Mouse (Mus musculus): ENCODE measurements around the gene Dnajb3. TPM values are rescaled to one million over a fixed set of nuclear protein-coding genes. Genes with fewer than 3 reads are reported as not detected.

Dnajb3 gene
- polyA plus RNA-seq, 1 experiment from 2014 or later = 10.8 TPM

DNA sequence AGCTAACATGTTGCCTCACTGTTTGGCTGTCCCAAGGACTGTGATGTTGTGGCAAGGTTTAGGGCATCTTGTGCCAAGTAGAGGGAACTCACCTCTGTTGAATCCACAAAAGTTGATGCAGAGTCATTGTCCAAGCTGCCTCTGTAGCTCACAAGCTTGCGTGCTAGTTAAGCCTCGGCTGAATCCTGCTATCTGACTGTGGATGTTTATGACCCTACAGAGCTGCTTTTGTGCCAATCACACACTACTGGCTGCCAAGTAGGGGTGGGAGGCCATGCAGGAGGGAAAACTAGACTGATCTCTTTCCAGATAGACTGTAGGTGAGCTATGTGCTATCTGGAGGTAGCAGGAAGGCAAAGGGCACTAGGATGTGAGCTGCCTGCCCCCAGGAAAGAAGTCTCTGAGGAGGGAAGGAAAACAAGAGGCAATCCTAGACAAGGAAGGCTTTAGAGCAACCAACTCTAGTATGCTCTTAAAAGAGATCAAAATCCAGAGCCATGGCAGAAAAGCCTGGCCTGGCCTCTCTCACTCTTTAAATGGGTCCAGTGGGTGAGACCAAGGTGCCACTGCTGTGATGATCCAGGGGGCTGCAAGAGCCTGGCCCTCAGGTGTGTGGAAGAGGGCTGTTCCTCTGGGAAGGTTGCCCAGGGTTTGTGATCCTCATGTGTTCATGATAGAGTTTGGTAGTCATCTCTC lies 8.3 kb upstream of the Dnajb3 start:
- Histone ChIP-seq H3K4me1 (no peaks in the 10 kb centered on the region), H3K27ac (replicated peaks) (no peak overlapping the region), H3K36me3 (no peaks in the 10 kb centered on the region), H3K4me3 (replicated peaks) (no peak overlapping the region), H3K9ac (no peak overlapping the region), H3K9me3 (replicated peaks) (peaks cover 55% of the 10 kb centered on the region), H3K27me3 (no peaks in the 10 kb centered on the region), H3K4me2 (replicated peaks) (no peak overlapping the region)
- ATAC-seq (ENCODE audit: insufficient number of reproducible peaks, low FRiP score, low TSS enrichment, low read depth) = peak; percentile 9; the same call in 1 of the 2 replicates
- WGBS = 78% methylated on average over 2 of the region's 2 CpGs

DNA sequence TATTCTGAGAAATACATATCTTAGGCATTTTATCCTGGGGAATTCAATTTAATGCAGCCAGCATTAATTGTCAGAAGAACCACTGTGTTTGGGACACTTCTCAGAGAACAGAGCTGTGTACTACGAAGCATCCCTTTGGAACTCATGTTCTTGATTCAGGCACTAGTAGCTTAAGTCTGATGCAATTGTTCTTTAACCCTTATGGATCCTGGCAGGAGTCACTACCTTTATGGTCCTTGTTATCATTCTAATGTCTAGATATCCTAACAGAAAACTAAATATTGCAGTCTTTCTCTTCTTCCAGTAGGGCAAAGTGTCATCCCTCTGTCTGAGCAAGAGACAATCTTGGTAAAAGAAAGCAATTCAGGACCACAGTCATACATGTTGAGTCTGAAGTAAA lies 7.5 kb upstream of the Dnajb3 start:
- Histone ChIP-seq H3K4me2 (replicated peaks) (no peak overlapping the region), H3K27ac (replicated peaks) (no peak overlapping the region), H3K4me1 (no peaks in the 10 kb centered on the region), H3K4me3 (replicated peaks) (no peak overlapping the region), H3K9me3 (replicated peaks) (peaks cover 55% of the 10 kb centered on the region), H3K36me3 (no peaks in the 10 kb centered on the region), H3K9ac (no peak overlapping the region), H3K27me3 (no peaks in the 10 kb centered on the region)
- ATAC-seq (ENCODE audit: insufficient number of reproducible peaks, low FRiP score, low TSS enrichment, low read depth) = no peak
- 70% methylated on average over 1 of the region's 1 CpGs for WGBS

DNA sequence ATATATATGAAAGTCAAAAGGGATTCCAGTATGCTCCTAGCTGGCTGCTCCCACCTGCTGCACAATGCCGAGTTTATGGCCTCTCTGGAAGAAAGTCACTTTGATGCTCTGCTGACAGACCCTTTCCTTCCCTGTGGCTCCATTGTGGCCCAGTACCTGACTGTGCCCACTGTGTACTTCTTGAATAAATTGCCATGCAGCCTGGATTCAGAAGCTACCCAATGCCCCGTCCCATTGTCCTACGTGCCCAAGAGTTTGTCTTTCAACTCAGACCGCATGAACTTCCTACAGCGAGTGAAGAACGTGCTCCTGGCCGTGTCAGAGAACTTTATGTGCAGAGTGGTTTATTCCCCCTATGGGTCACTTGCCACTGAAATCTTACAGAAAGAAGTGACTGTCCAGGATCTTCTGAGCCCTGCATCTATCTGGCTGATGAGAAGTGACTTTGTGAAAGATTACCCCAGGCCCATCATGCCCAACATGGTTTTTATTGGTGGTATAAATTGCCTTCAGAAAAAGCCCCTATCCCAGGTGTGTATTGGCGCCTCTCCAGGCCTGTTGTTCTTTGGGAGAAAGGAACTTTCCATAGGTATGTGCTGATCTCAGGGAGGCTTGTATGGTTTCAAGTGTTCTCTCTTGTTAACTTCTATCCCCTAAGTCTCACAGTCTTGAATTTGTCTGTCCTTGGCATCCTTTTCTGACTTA lies 6.9 kb upstream of the Dnajb3 start:
- no peaks in the 10 kb centered on the region for H3K4me1 ChIP-seq
- no peaks in the 10 kb centered on the region for H3K27me3 ChIP-seq
- no peak overlapping the region for H3K27ac ChIP-seq (replicated peaks)
- ATAC-seq (ENCODE audit: insufficient number of reproducible peaks, low FRiP score, low TSS enrichment, low read depth) = no peak
- WGBS = 58% methylated on average over 8 of the region's 8 CpGs
- H3K36me3 ChIP-seq = no peaks in the 10 kb centered on the region
- H3K9me3 ChIP-seq (replicated peaks) = peaks cover 52% of the 10 kb centered on the region
- no peak overlapping the region for H3K4me3 ChIP-seq (replicated peaks)
- H3K9ac ChIP-seq = no peak overlapping the region
- no peak overlapping the region for H3K4me2 ChIP-seq (replicated peaks)

DNA sequence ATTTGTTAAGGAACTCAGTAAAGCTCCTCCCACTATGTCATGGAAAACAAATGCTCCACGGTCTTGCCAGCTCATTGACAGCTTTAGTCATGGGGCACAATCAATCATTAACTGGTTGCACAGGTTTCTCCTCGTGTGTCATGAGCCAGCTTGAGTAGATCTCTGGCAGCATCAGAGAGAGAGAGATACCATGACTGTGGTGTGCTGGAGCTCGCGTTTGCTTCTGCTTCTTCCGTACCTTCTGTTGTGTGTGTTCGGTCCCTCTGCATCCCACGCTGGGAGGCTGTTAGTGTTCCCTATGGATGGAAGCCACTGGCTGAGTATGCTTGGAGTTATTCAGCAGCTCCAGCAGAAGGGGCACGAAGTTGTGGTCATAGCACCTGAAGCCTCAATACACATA lies 6.2 kb upstream of the Dnajb3 start, which contains the start of gene Ugt1a1:
TSS of gene Ugt1a1 (plus strand) at position 148 of the 400 bp plus-strand sequence.
- H3K4me3 ChIP-seq (replicated peaks) = no peak within 1 kb of the TSS
- no peaks in the 10 kb centered on the region for H3K36me3 ChIP-seq
- peaks cover 47% of the 10 kb centered on the region for H3K9me3 ChIP-seq (replicated peaks)
- ATAC-seq (ENCODE audit: insufficient number of reproducible peaks, low FRiP score, low TSS enrichment, low read depth) = no peak
- H3K4me1 ChIP-seq = no peaks in the 10 kb centered on the region
- H3K27ac ChIP-seq (replicated peaks) = no peak within 1 kb of the TSS
- WGBS = 66% methylated on average over 8 of the region's 8 CpGs
- no peaks in the 10 kb centered on the region for H3K27me3 ChIP-seq
- H3K4me2 ChIP-seq (replicated peaks) = no peak within 1 kb of the TSS
- H3K9ac ChIP-seq = no peak within 1 kb of the TSS

DNA sequence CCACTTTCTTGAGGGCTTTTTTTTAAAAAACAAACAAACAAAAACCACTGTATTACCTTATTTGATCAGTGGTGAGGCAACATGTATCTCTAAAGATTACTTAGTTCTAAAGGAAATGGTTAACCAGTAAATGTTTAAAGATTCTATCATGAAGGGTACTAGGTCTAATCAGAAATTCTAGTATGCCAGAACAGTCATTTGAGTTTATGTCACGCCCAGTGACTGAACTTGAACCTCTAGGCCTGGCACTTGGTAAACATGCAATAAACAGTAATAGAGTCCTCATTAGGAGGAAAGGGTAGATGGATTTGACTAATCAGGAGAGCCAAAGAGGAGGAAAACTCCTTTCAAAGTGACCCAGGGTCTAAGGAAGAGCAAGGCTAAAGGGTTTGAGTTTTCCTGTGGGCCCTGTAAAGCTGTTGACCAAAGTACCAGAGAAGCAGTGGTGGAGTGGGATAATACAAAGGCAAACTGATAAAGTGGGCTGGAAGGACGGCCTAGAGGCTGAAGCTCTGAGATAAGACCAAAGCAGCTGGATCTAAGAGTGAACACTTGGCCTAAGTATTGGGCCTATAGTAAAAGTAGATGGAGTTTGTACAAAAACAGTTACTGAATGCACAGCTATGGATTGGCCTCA lies 1.4 kb upstream of the Dnajb3 start:
- Histone ChIP-seq H3K9ac (no peak overlapping the region), H3K4me3 (replicated peaks) (no peak overlapping the region), H3K36me3 (no peaks in the 10 kb centered on the region), H3K27me3 (no peaks in the 10 kb centered on the region), H3K27ac (replicated peaks) (no peak overlapping the region), H3K9me3 (replicated peaks) (peaks cover 7% of the 10 kb centered on the region), H3K4me1 (peaks cover 7% of the 10 kb centered on the region; the same call in 1 of the 2 replicates), H3K4me2 (replicated peaks) (no peak overlapping the region)
- no peak for ATAC-seq (ENCODE audit: insufficient number of reproducible peaks, low FRiP score, low TSS enrichment, low read depth)
- 81% methylated on average over 2 of the region's 2 CpGs for WGBS

DNA sequence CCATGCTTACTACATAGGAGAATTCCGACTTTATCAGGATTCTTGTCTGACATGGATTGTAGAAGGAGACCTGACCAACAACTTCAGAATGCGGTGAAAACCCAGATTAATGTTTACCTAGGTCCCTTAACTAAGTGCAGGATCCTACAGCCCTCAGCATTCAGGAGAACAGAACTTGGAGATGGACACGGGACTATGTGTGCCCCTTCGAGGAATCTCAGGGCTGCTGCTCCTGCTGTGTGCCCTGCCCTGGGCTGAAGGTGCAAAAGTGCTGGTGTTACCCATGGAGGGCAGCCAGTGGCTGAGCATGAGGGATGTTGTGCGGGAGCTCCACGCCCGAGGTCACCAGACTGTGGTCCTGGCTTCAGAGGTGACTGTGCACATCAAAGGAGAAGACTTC lies 5.1 kb downstream of the Dnajb3 start, which contains the start of gene Ugt1a2:
TSS of gene Ugt1a2 (plus strand) at position 146 of the 400 bp plus-strand sequence.
- H3K4me3 ChIP-seq (replicated peaks) = no peak within 1 kb of the TSS
- H3K27me3 ChIP-seq = no peaks in the 10 kb centered on the region
- H3K9ac ChIP-seq = no peak within 1 kb of the TSS
- no peak within 1 kb of the TSS for H3K4me2 ChIP-seq (replicated peaks)
- H3K27ac ChIP-seq (replicated peaks) = no peak within 1 kb of the TSS
- 80% methylated on average over 7 of the region's 7 CpGs for WGBS
- peaks cover 6% of the 10 kb centered on the region; the same call in 1 of the 2 replicates for H3K4me1 ChIP-seq
- no peak for ATAC-seq (ENCODE audit: insufficient number of reproducible peaks, low FRiP score, low TSS enrichment, low read depth)
- no peaks in the 10 kb centered on the region for H3K9me3 ChIP-seq (replicated peaks)
- H3K36me3 ChIP-seq = no peaks in the 10 kb centered on the region

DNA sequence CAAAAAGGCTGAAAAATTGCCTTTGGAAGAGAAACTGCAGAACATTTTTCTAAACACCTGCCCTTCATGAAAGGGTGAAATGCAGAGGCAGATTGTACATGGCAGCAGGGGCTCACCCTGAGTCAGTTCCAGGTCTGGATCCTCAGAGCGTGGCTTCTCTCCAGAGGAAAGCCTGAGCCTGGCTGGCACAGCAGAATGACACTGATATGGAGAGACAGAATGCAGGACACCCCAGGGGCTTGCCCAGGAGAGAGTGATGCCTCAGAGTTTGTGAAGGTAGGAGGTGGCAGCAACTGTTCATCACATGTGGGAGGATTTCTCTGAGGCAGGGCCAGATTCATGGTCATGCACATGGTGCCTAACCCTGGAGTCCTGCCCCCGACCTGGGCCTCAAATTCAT lies 5.6 kb downstream of the Dnajb3 start:
- H3K9ac ChIP-seq = no peak overlapping the region
- 73% methylated on average over 2 of the region's 2 CpGs for WGBS
- no peak for ATAC-seq (ENCODE audit: insufficient number of reproducible peaks, low FRiP score, low TSS enrichment, low read depth)

DNA sequence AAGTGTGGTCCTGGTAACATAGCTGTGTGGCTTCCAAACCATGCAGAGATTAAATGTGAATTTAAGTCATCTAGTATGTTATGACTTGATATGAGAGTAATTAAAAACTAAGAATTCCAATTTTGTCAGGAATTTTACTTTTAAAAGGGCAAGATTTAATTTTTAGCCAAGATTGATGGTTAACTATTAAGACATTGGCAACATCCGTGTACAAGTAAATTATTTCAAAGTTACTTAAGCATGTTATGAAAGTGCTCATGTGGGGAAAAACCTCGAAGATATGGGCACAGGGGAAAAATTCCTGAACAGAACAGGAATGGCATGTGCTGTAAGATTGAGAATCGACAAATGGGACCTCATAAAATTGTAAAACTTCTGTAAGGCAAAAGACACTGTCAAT lies 8.1 kb downstream of the Dnajb3 start:
- no peak overlapping the region for H3K9ac ChIP-seq
- no peaks in the 10 kb centered on the region for H3K36me3 ChIP-seq
- ATAC-seq (ENCODE audit: insufficient number of reproducible peaks, low FRiP score, low TSS enrichment, low read depth) = no peak
- H3K4me2 ChIP-seq (replicated peaks) = no peak overlapping the region
- H3K4me1 ChIP-seq = no peaks in the 10 kb centered on the region
- no peak overlapping the region for H3K4me3 ChIP-seq (replicated peaks)
- WGBS = 64% methylated on average over 3 of the region's 3 CpGs
- no peaks in the 10 kb centered on the region for H3K27me3 ChIP-seq
- no peak overlapping the region for H3K27ac ChIP-seq (replicated peaks)
- H3K9me3 ChIP-seq (replicated peaks) = no peaks in the 10 kb centered on the region

More for the DNA sequence above, 5.6 kb downstream of the Dnajb3 start:
- Histone ChIP-seq H3K4me1 (peaks cover 1% of the 10 kb centered on the region; the same call in 1 of the 2 replicates), H3K4me3 (replicated peaks) (no peak overlapping the region), H3K27ac (replicated peaks) (no peak overlapping the region), H3K27me3 (no peaks in the 10 kb centered on the region), H3K9me3 (replicated peaks) (no peaks in the 10 kb centered on the region), H3K4me2 (replicated peaks) (no peak overlapping the region), H3K36me3 (no peaks in the 10 kb centered on the region)

DNA sequence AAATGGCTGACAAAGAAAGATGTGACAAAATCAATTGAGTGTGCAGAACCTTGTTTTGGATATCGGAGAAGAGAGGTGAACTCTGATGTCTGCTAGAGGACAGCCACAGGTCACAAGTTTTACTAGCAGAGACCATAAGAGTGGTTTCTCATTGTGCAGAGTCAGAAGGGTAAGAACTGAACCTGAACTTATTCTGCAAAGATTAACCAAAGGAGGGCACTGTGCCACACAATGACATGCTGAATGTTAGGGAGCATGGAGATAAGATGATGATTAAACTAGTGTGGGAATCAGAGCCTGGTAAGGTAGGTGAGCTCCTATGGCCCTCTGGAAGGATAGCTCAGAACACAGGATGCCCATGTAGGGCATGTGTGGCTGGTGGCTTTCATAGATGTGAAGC lies 9.9 kb downstream of the Dnajb3 start:
- no peak for ATAC-seq (ENCODE audit: insufficient number of reproducible peaks, low FRiP score, low TSS enrichment, low read depth)
- H3K9ac ChIP-seq = no peak overlapping the region

DNA sequence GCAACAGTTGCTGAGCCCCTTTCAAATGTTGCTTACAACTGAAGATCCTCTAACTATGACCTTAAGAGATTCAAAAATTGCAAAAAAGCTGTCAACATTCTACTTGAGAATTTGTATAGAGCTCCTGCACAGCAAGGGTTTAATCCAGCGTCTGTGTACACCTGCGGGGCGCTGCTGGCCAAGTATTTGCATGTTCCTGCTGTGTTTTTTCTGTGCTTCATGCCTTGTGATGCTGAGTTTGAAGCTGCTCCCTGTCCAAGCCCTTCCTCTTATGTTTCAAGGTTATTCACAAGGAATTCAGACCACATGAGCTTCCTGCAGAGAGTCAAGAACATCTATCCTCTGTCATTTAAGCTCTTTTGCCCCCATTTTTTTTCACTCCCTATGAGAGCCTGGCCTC lies 13.4 kb downstream of the Dnajb3 start:
- Histone ChIP-seq H3K9ac (no peak overlapping the region), H3K27me3 (no peaks in the 10 kb centered on the region), H3K4me1 (no peaks in the 10 kb centered on the region), H3K4me2 (replicated peaks) (no peak overlapping the region), H3K9me3 (replicated peaks) (no peaks in the 10 kb centered on the region), H3K27ac (replicated peaks) (no peak overlapping the region), H3K36me3 (no peaks in the 10 kb centered on the region), H3K4me3 (replicated peaks) (no peak overlapping the region)
- WGBS = 61% methylated on average over 3 of the region's 3 CpGs
- no peak for ATAC-seq (ENCODE audit: insufficient number of reproducible peaks, low FRiP score, low TSS enrichment, low read depth)

More for the DNA sequence above, 9.9 kb downstream of the Dnajb3 start:
- Histone ChIP-seq H3K4me3 (replicated peaks) (no peak overlapping the region), H3K9me3 (replicated peaks) (no peaks in the 10 kb centered on the region), H3K36me3 (no peaks in the 10 kb centered on the region), H3K4me2 (replicated peaks) (no peak overlapping the region), H3K4me1 (no peaks in the 10 kb centered on the region), H3K27me3 (no peaks in the 10 kb centered on the region), H3K27ac (replicated peaks) (no peak overlapping the region)
- WGBS = 90% methylated on average over 1 of the region's 1 CpGs

DNA sequence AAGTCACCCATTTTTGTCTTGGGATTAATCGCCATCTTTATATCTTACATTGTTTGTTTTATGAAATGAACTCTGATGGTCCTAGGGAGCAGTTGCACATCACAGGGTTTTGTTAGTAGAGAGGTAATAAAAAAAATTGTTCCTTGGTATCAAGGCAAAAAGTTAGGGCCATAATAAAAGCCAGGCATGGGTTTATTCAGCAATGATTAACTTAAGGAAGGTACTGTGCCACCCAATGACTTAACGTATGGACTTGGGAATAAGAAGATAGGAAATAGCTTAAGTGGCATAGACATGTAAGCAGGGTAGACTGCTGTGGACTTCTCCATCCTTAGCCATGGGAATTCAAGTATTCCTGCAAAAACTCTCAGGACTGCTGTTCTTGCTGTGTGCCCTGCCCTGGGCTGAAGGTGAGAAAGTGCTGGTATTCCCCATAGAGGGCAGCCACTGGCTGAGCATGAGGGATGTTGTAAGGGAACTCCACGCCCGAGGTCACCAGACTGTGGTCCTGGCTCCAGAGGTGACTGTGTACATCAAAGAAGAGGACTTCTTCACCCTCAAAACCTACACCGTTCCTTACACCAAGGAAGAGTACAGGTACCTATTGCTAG lies 19.2 kb downstream of the Dnajb3 start:
- H3K4me3 ChIP-seq (replicated peaks) = no peak overlapping the region
- no peak overlapping the region for H3K9ac ChIP-seq
- 85% methylated on average over 5 of the region's 5 CpGs for WGBS
- ATAC-seq (ENCODE audit: insufficient number of reproducible peaks, low FRiP score, low TSS enrichment, low read depth) = no peak
- H3K4me1 ChIP-seq = no peaks in the 10 kb centered on the region
- no peaks in the 10 kb centered on the region for H3K9me3 ChIP-seq (replicated peaks)
- no peaks in the 10 kb centered on the region for H3K36me3 ChIP-seq
- H3K27ac ChIP-seq (replicated peaks) = no peak overlapping the region
- H3K27me3 ChIP-seq = no peaks in the 10 kb centered on the region
- no peak overlapping the region for H3K4me2 ChIP-seq (replicated peaks)
